Mouse (Mus musculus): ENCODE results near the gene Fitm1. TPM values are rescaled to one million over a fixed set of nuclear protein-coding genes. Genes with fewer than 3 reads are reported as not detected.
A peak's percentile ranks its signal among the peaks of the same experiment; 100 is the strongest.

Fitm1 gene
- total and polyA plus RNA-seq, 3 experiments, result not detected

DNA sequence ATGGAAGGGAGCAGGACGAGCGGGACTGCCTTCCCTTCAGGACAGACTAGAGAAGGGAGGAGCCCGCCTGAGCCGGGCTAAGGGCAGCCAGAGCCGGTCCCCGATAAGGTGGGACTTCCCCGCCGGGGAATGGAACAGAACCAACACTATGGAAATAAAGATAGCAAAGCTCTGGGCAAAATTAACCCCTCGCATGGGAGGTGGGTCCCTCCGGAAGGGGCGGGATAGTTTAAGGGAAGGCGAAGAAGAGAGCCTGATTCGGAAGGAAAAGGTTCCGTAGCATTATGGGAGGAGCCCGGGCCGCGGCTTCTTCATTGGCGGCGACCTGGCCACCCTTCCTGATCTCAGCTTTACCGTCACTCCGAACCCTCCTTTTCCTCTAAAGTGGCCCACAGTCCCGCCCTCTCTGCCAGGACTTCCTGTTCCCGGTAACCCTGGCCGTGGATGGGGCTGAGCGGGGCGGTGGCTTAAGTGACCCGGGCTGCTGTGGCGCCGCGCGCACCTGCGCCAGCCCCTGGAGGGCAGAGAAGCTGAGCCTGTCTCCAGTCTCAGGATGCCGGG is 16.0 kb downstream of the Fitm1 start, which contains the start of gene Rnf31 (continued):
- TF ChIP-seq UBTF (IDR thresholded peaks at IDR 0.05; ENCODE audit: low read depth, low read length) (0 out of 2 replicates have a peak, but pooled peaks have one; percentile 18), ZNF384 (IDR thresholded peaks at IDR 0.05; ENCODE audit: low read depth, low read length) (no peak), MEF2A (IDR thresholded peaks at IDR 0.05; ENCODE audit: borderline replicate concordance, low read depth, low read length) (0 out of 2 replicates have a peak, but pooled peaks have one; percentile 9), POLR2A (IDR thresholded peaks at IDR 0.05; ENCODE audit: low read depth, low read length) (peak; percentile 67), RAD21 (IDR thresholded peaks at IDR 0.05; ENCODE audit: low read depth, low read length) (no peak), ZMIZ1 (IDR thresholded peaks at IDR 0.05; ENCODE audit: low read depth, low read length) (no peak; the same call in 1 of the 2 replicates), SIN3A (IDR thresholded peaks at IDR 0.05; ENCODE audit: low read length) (peak; percentile 16), NELFE (IDR thresholded peaks at IDR 0.05; ENCODE audit: low read depth, low read length) (peak; percentile 56; the same call in 1 of the 2 replicates), MAX (IDR thresholded peaks at IDR 0.05; ENCODE audit: low read length) (peak; percentile 36), CTCF (conservative IDR thresholded peaks at IDR 0.05 in 1 of 2, IDR thresholded peaks at IDR 0.05 in 1 of 2; ENCODE audit: low read depth in 2 of 2, low read length in 2 of 2) (no peak), GABPA (IDR thresholded peaks at IDR 0.05; ENCODE audit: insufficient replicate concordance, low read depth, low read length) (no peak), KAT2A (IDR thresholded peaks at IDR 0.05; ENCODE audit: insufficient replicate concordance, low read length) (no peak), ZC3H11A (IDR thresholded peaks at IDR 0.05; ENCODE audit: low read depth, low read length) (no peak), USF2 (conservative IDR thresholded peaks at IDR 0.05; ENCODE audit: low read depth, low read length) (no peak), CHD1 (IDR thresholded peaks at IDR 0.05; ENCODE audit: low read depth, low read length) (peak; percentile 64; the same call in 1 of the 2 replicates)

DNA sequence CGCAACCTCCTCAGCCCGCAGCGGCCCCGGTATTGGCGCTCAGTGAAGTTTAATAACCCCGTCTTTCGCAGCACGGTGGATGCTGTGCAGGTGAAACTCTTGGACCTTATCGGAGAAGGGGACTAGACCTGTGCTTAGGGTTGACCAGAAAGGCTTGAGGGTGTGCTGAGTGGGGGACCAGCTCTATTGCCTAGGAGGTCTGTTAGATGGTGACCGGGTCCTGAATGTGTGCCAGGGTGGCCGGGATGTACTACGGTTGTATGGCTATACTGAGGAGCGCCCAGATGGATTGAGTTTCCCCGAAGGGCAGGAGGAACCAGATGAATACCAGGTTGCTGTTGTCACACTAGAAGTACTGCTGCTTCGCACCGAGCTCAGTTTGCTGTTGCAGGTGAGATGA is 16.8 kb downstream of the Fitm1 start:
- Histone ChIP-seq H3K27ac (ENCODE audit: insufficient read depth, low read depth) (no peak overlapping the region), H3K4me2 (ENCODE audit: insufficient read depth, low read depth, poor library complexity, severe bottlenecking) (peak overlapping the region; percentile 81), H3K9me3 (replicated peaks; ENCODE audit: low read length) (no peaks in the 10 kb centered on the region), H3K36me3 (replicated peaks in 1 of 2; ENCODE audit: control insufficient read depth in 1 of 2, insufficient read depth in 1 of 2, low read length in 1 of 2) (peaks cover 47 to 62% of the 10 kb centered on the region in 2 experiments), H3K4me3 (replicated peaks in 1 of 3; ENCODE audit: low read depth in 2 of 3, low read length in 2 of 3, poor library complexity in 1 of 3) (peak overlapping the region; percentile 79 to 94 (median 91)), H3K4me1 (ENCODE audit: control insufficient read depth in 1 of 2, insufficient read depth in 2 of 2) (peaks cover 0 to 38% of the 10 kb centered on the region in 2 experiments; a peak in 3 of 4 replicates), H3K79me2 (replicated peaks; ENCODE audit: control insufficient read depth, extremely low read depth, insufficient read depth, poor library complexity, severe bottlenecking) (peaks cover 35% of the 10 kb centered on the region), H3K27me3 (replicated peaks) (no peaks in the 10 kb centered on the region), H3K9ac (ENCODE audit: insufficient read depth, low read depth) (peak overlapping the region; percentile 74)
- in situ Hi-C loops (cut with MboI; ENCODE audit: low pct_ligation_motif_present, low pct_unique_long_range_greater_than_20kb, low sequenced_read_pairs), result no loop called here
- TF ChIP-seq PAX5 (IDR thresholded peaks at IDR 0.05; ENCODE audit: low read length) (no peak), ELF1 (IDR thresholded peaks at IDR 0.05; ENCODE audit: low read depth, low read length) (no peak), KAT2A (IDR thresholded peaks at IDR 0.05; ENCODE audit: insufficient replicate concordance, low read length) (no peak), MYC (IDR thresholded peaks at IDR 0.05; ENCODE audit: low read depth, low read length) (no peak), ZNF384 (IDR thresholded peaks at IDR 0.05; ENCODE audit: low read depth, low read length) (no peak), MAFK (IDR thresholded peaks at IDR 0.05; ENCODE audit: insufficient replicate concordance, low read length) (no peak), NRF1 (IDR thresholded peaks at IDR 0.05; ENCODE audit: low read depth, low read length) (no peak), TBP (conservative IDR thresholded peaks at IDR 0.05; ENCODE audit: low read depth, low read length) (no peak), SMC3 (IDR thresholded peaks at IDR 0.05; ENCODE audit: low read depth, low read length) (no peak), USF2 (conservative IDR thresholded peaks at IDR 0.05; ENCODE audit: low read depth, low read length) (no peak), RAD21 (IDR thresholded peaks at IDR 0.05; ENCODE audit: low read depth, low read length) (no peak), ZMIZ1 (IDR thresholded peaks at IDR 0.05; ENCODE audit: low read depth, low read length) (no peak)
- no peak for DNase-seq (ENCODE audit: extremely low read depth)
- dilution Hi-C loops (cut with MboI; ENCODE audit: extremely low pct_ligation_motif_present, extremely low pct_unique_long_range_greater_than_20kb, low sequenced_read_pairs), result no loop called here
